Mouse (Mus musculus): ENCODE results near the gene Ccr7. TPM values are rescaled to one million over a fixed set of nuclear protein-coding genes. Genes with fewer than 3 reads are reported as not detected.
A peak's percentile ranks its signal among the peaks of the same experiment; 100 is the strongest.

Ccr7 gene
- polyA plus RNA-seq, 1 experiment from 2014 or later, result 0.14 TPM

- peaks cover 7% of the 10 kb centered on the region; the same call in 1 of the 2 replicates for H3K4me1 ChIP-seq (replicated peaks; ENCODE audit: control insufficient read depth, insufficient read depth, low read length)
- no peak overlapping the region for H3K4me3 ChIP-seq (ENCODE audit: low read depth, low read length)
- H3K27ac ChIP-seq (ENCODE audit: low read depth, low read length), result no peak overlapping the region
- no peak overlapping the region for H3K9ac ChIP-seq (ENCODE audit: low read depth, low read length)
- H3K36me3 ChIP-seq (ENCODE audit: control insufficient read depth, insufficient read depth), result no peaks in the 10 kb centered on the region
- no peak for ATAC-seq
- WGBS, result 57% methylated on average over 5 of the region's 5 CpGs
- H3K27me3 ChIP-seq (replicated peaks; ENCODE audit: control insufficient read depth, insufficient read depth, low read length), result no peaks in the 10 kb centered on the region
- H3K9me3 ChIP-seq (ENCODE audit: control insufficient read depth), result no peaks in the 10 kb centered on the region
- H3K4me2 ChIP-seq (replicated peaks; ENCODE audit: low read depth), result no peak overlapping the region
- TF ChIP-seq CTCF (IDR thresholded peaks at IDR 0.05; ENCODE audit: low read depth), result no peak
Observed at GRCm38 (mm10) chr11:99130736-99131462, 24.0 kb downstream of the Ccr7 start.

- H3K9ac ChIP-seq (ENCODE audit: low read depth, low read length), result no peak overlapping the region
- no peak for TF ChIP-seq CTCF (IDR thresholded peaks at IDR 0.05; ENCODE audit: low read depth)
- 59% methylated on average over 2 of the region's 2 CpGs for WGBS
- H3K4me1 ChIP-seq (replicated peaks; ENCODE audit: control insufficient read depth, insufficient read depth, low read length), result peaks cover 7% of the 10 kb centered on the region; the same call in 1 of the 2 replicates
- no peak overlapping the region for H3K4me3 ChIP-seq (ENCODE audit: low read depth, low read length)
- H3K9me3 ChIP-seq (ENCODE audit: control insufficient read depth), result no peaks in the 10 kb centered on the region
- ATAC-seq, result no peak
- H3K27me3 ChIP-seq (replicated peaks; ENCODE audit: control insufficient read depth, insufficient read depth, low read length), result no peaks in the 10 kb centered on the region
- H3K27ac ChIP-seq (ENCODE audit: low read depth, low read length), result no peak overlapping the region
- H3K4me2 ChIP-seq (replicated peaks; ENCODE audit: low read depth), result no peak overlapping the region
- H3K36me3 ChIP-seq (ENCODE audit: control insufficient read depth, insufficient read depth), result no peaks in the 10 kb centered on the region
Observed at GRCm38 (mm10) chr11:99129287-99129686, 25.6 kb downstream of the Ccr7 start.

- H3K4me3 ChIP-seq (ENCODE audit: low read depth, low read length), result no peak overlapping the region
- no peak for ATAC-seq
Observed at GRCm38 (mm10) chr11:99127785-99128682, 26.8 kb downstream of the Ccr7 start.

GRCm38 (mm10) chr11:99126482-99127253 lies 28.2 kb downstream of the Ccr7 start:
- 17% methylated on average over 5 of the region's 5 CpGs for WGBS
- H3K4me3 ChIP-seq (ENCODE audit: low read depth, low read length), result no peak overlapping the region
- no peaks in the 10 kb centered on the region for H3K36me3 ChIP-seq (ENCODE audit: control insufficient read depth, insufficient read depth)
- H3K4me1 ChIP-seq (replicated peaks; ENCODE audit: control insufficient read depth, insufficient read depth, low read length), result peaks cover 7% of the 10 kb centered on the region; the same call in 1 of the 2 replicates
- no peak overlapping the region for H3K4me2 ChIP-seq (replicated peaks; ENCODE audit: low read depth)
- H3K9ac ChIP-seq (ENCODE audit: low read depth, low read length), result no peak overlapping the region
- no peaks in the 10 kb centered on the region for H3K27me3 ChIP-seq (replicated peaks; ENCODE audit: control insufficient read depth, insufficient read depth, low read length)
- H3K9me3 ChIP-seq (ENCODE audit: control insufficient read depth), result no peaks in the 10 kb centered on the region
- no peak for TF ChIP-seq CTCF (IDR thresholded peaks at IDR 0.05; ENCODE audit: low read depth)
- H3K27ac ChIP-seq (ENCODE audit: low read depth, low read length), result peak overlapping the region; percentile 50
- no peak; the same call in 1 of the 2 replicates for ATAC-seq

More at GRCm38 (mm10) chr11:99127785-99128682, 26.8 kb downstream of the Ccr7 start:
- Histone ChIP-seq H3K27me3 (replicated peaks; ENCODE audit: control insufficient read depth, insufficient read depth, low read length) (no peaks in the 10 kb centered on the region), H3K27ac (ENCODE audit: low read depth, low read length) (no peak overlapping the region), H3K36me3 (ENCODE audit: control insufficient read depth, insufficient read depth) (no peaks in the 10 kb centered on the region), H3K9me3 (ENCODE audit: control insufficient read depth) (no peaks in the 10 kb centered on the region), H3K4me2 (replicated peaks; ENCODE audit: low read depth) (no peak overlapping the region), H3K9ac (ENCODE audit: low read depth, low read length) (no peak overlapping the region; the same call in 1 of the 2 replicates), H3K4me1 (replicated peaks; ENCODE audit: control insufficient read depth, insufficient read depth, low read length) (peaks cover 7% of the 10 kb centered on the region; the same call in 1 of the 2 replicates)
- TF ChIP-seq CTCF (IDR thresholded peaks at IDR 0.05; ENCODE audit: low read depth), result no peak
- 68% methylated on average over 18 of the region's 18 CpGs for WGBS

GRCm38 (mm10) chr11:99124635-99125029 lies 30.2 kb downstream of the Ccr7 start:
- Histone ChIP-seq H3K9me3 (ENCODE audit: control insufficient read depth) (no peaks in the 10 kb centered on the region), H3K9ac (ENCODE audit: low read depth, low read length) (no peak overlapping the region), H3K27me3 (replicated peaks; ENCODE audit: control insufficient read depth, insufficient read depth, low read length) (no peaks in the 10 kb centered on the region), H3K4me3 (ENCODE audit: low read depth, low read length) (no peak overlapping the region), H3K36me3 (ENCODE audit: control insufficient read depth, insufficient read depth) (no peaks in the 10 kb centered on the region), H3K27ac (ENCODE audit: low read depth, low read length) (no peak overlapping the region), H3K4me2 (replicated peaks; ENCODE audit: low read depth) (no peak overlapping the region), H3K4me1 (replicated peaks; ENCODE audit: control insufficient read depth, insufficient read depth, low read length) (peaks cover 7% of the 10 kb centered on the region; the same call in 1 of the 2 replicates)
- no peak for TF ChIP-seq CTCF (IDR thresholded peaks at IDR 0.05; ENCODE audit: low read depth)
- no peak for ATAC-seq
- 68% methylated on average over 10 of the region's 10 CpGs for WGBS

All from intestine, postnatal 0 days (tissue).